Mouse (Mus musculus) hindbrain, embryonic 11.5 days (tissue): ENCODE data around the gene Gm17364. TPM values are rescaled to one million over a fixed set of nuclear protein-coding genes. Genes with fewer than 3 reads are reported as not detected.
"Not testable (repeated sequence)": the region's sequence is repeated elsewhere in the genome, so short reads cannot be mapped to it uniquely, and the experiment has no call there.

Source experiments
- ATAC-seq: fragments of 200-750 bp; cut with Nextera tagmentation; 2 replicates; pipeline ENCODE4 v1.8.0; 2017; ENCODE audit warnings: mild to moderate bottlenecking, moderate TSS enrichment, moderate library complexity; ENCODE audit not compliant: low FRiP score
- DNase-seq: peaks from one replicate; pipeline ENCODE4 v3.0.0-alpha.2; 2015; ENCODE audit warnings: low spot score
- H3K27ac ChIP-seq: fragments of 300-500 bp; sonication (generic); 2 replicates; pipeline ENCODE4 v1.5.1; 2014; ENCODE audit warnings: mild to moderate bottlenecking, low read depth, low read length
- H3K27me3 ChIP-seq: fragments of 300-500 bp; sonication (generic); 2 replicates; pipeline ENCODE4 v1.6.1; 2014; ENCODE audit warnings: mild to moderate bottlenecking, low read length, moderate library complexity, mixed read lengths; ENCODE audit not compliant: control insufficient read depth, insufficient read depth
- H3K36me3 ChIP-seq: fragments of 300-500 bp; sonication (generic); 2 replicates; pipeline ENCODE4 v1.6.1; 2014; ENCODE audit warnings: mild to moderate bottlenecking, low read length, moderate library complexity, mixed read lengths; ENCODE audit not compliant: control insufficient read depth, insufficient read depth
- H3K4me1 ChIP-seq: fragments of 300-500 bp; sonication (generic); replicated peaks from 2 replicates; pipeline ENCODE4 v1.6.1; 2014; ENCODE audit warnings: low read length, mixed read lengths; ENCODE audit not compliant: control insufficient read depth, insufficient read depth
- H3K4me2 ChIP-seq: fragments of 300-500 bp; sonication (generic); replicated peaks from 2 replicates; pipeline ENCODE4 v1.6.1; 2014; ENCODE audit warnings: mild to moderate bottlenecking, low read depth, low read length
- H3K4me3 ChIP-seq: fragments of 300-500 bp; sonication (generic); 2 replicates; pipeline ENCODE4 v1.5.1; 2014; ENCODE audit warnings: low read depth, low read length
- H3K9ac ChIP-seq: fragments of 300-500 bp; sonication (generic); 2 replicates; pipeline ENCODE4 v1.6.1; 2014; ENCODE audit warnings: low read depth, low read length
- H3K9me3 ChIP-seq: fragments of 300-500 bp; sonication (generic); 2 replicates; pipeline ENCODE4 v1.6.1; 2016; ENCODE audit warnings: low read length; ENCODE audit not compliant: control insufficient read depth
- WGBS: fragments of 180-500 bp; shearing (Covaris S2); extraction: QIAGEN DNeasy Blood & Tissue Kit; methylation state at CpG from one replicate; pipeline ENCODE4 v1.1.7; 2014; 5-methylcytosine and 5-hydroxymethylcytosine counted together
- polyA plus RNA-seq: library from polyadenylated mRNA; unstranded; fragments of >200 nt; fragmentation: Nextera tagmentation; extraction: Ambion mirVana; gene quantifications from 2 replicates; pipeline ENCODE4 v1.2.1, GENCODE M21; 2014

The Gm17364 gene
- polyA plus RNA-seq, 1 experiment from 2014 or later, result not detected

GRCm38 (mm10) chr13:41257851-41258250, 15.9 kb downstream of the Gm17364 start:
- no peak for DNase-seq
- no peak for ATAC-seq
- H3K4me1 ChIP-seq, result no peaks in the 10 kb centered on the region
- H3K4me2 ChIP-seq, result no peak overlapping the region
- H3K27ac ChIP-seq, result no peak overlapping the region
- H3K9me3 ChIP-seq, result no peaks in the 10 kb centered on the region
- H3K36me3 ChIP-seq, result no peaks in the 10 kb centered on the region
- whole genome bisulfite sequencing, result 92% methylated on average over 4 of the region's 4 CpGs
- H3K9ac ChIP-seq, result no peak overlapping the region
- no peaks in the 10 kb centered on the region for H3K27me3 ChIP-seq
- H3K4me3 ChIP-seq, result no peak overlapping the region

GRCm38 (mm10) chr13:41256962-41257361, 16.8 kb downstream of the Gm17364 start:
- H3K27me3 ChIP-seq, result no peaks in the 10 kb centered on the region
- no peaks in the 10 kb centered on the region for H3K4me1 ChIP-seq
- DNase-seq (no peak), ATAC-seq (no peak)
- no peak overlapping the region for H3K9ac ChIP-seq
- no peaks in the 10 kb centered on the region for H3K9me3 ChIP-seq
- H3K27ac ChIP-seq, result no peak overlapping the region
- H3K36me3 ChIP-seq, result no peaks in the 10 kb centered on the region
- H3K4me3 ChIP-seq, result no peak overlapping the region
- 96% methylated on average over 3 of the region's 3 CpGs for WGBS
- no peak overlapping the region for H3K4me2 ChIP-seq

DNA sequence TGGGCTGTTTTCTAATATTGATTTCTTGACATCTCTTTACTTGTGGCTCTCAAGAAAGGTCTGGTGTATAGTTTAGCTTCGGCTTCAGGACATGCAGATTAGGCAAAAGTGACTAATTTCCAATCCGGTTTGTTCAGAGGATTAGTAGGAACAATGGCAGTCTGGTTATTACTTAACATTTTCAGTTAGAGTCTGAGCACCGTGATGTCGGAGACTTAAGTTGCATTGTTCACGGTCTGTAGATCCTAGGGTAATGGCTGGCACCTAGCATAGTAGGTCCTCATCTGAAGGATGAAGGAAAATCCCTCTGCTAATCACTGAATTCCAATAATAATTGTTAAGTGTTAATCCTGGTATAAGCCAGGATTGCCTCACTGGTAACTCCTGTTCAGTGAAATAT, 17.7 kb downstream of the Gm17364 start:
- Histone ChIP-seq H3K27me3 (no peaks in the 10 kb centered on the region), H3K4me3 (no peak overlapping the region), H3K4me2 (no peak overlapping the region), H3K4me1 (no peaks in the 10 kb centered on the region), H3K27ac (no peak overlapping the region), H3K36me3 (no peaks in the 10 kb centered on the region), H3K9me3 (no peaks in the 10 kb centered on the region), H3K9ac (no peak overlapping the region)
- DNase-seq (no peak), ATAC-seq (no peak)
- 91% methylated on average over 5 of the region's 5 CpGs for WGBS

- H3K27ac ChIP-seq, result no peak overlapping the region
- no peak overlapping the region for H3K4me2 ChIP-seq
- 93% methylated on average over 7 of the region's 7 CpGs for WGBS
- no peaks in the 10 kb centered on the region for H3K9me3 ChIP-seq
- no peak for ATAC-seq
- H3K27me3 ChIP-seq, result no peaks in the 10 kb centered on the region
- H3K36me3 ChIP-seq, result no peaks in the 10 kb centered on the region
- no peak overlapping the region for H3K9ac ChIP-seq
- no peak for DNase-seq
- no peak overlapping the region for H3K4me3 ChIP-seq
- no peaks in the 10 kb centered on the region for H3K4me1 ChIP-seq
Measured at GRCm38 (mm10) chr13:41252736-41253135, 21.0 kb downstream of the Gm17364 start.

- Histone ChIP-seq H3K4me2 (no peak overlapping the region), H3K27ac (no peak overlapping the region), H3K4me1 (no peaks in the 10 kb centered on the region), H3K4me3 (no peak overlapping the region), H3K36me3 (no peaks in the 10 kb centered on the region), H3K27me3 (no peaks in the 10 kb centered on the region), H3K9me3 (no peaks in the 10 kb centered on the region), H3K9ac (no peak overlapping the region)
- 78% methylated on average over 6 of the region's 6 CpGs for WGBS
- DNase-seq, result no peak
- no peak for ATAC-seq
Measured at GRCm38 (mm10) chr13:41252141-41252540, 21.6 kb downstream of the Gm17364 start.

DNA sequence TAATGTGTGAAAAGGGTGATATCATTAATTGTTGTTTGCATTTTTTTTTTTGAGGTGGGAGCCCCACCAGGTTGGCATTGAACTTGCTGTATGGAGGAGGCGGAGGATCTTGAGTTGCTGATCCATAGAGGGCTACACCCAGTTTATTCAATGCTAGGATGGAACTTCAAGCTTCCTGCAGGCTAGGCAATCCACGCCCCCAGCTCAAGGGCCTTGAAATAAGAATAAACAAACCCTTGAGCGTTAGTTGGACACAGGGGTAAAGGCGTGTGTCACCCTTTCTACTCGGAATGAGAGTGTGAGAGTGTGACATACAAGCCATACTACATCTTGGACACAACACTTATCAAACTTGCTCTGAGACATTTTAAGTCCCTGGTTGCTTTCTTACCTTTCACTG, 22.1 kb downstream of the Gm17364 start:
- H3K9me3 ChIP-seq, result no peaks in the 10 kb centered on the region
- H3K36me3 ChIP-seq, result no peaks in the 10 kb centered on the region
- no peak overlapping the region for H3K27ac ChIP-seq
- H3K27me3 ChIP-seq, result no peaks in the 10 kb centered on the region
- H3K4me3 ChIP-seq, result no peak overlapping the region
- H3K4me1 ChIP-seq, result no peaks in the 10 kb centered on the region
- no peak overlapping the region for H3K9ac ChIP-seq
- no peak for ATAC-seq
- DNase-seq, result no peak
- H3K4me2 ChIP-seq, result no peak overlapping the region
- WGBS, result 83% methylated on average over 5 of the region's 5 CpGs

GRCm38 (mm10) chr13:41251232-41251631, 22.5 kb downstream of the Gm17364 start:
- H3K27me3 ChIP-seq, H3K4me2 ChIP-seq, H3K9me3 ChIP-seq, H3K4me1 ChIP-seq, ATAC-seq, H3K27ac ChIP-seq, H3K4me3 ChIP-seq, DNase-seq, H3K36me3 ChIP-seq, H3K9ac ChIP-seq: not testable (repeated sequence)
- WGBS, result 91% methylated on average over 5 of the region's 5 CpGs

GRCm38 (mm10) chr13:41250318-41250981, 23.3 kb downstream of the Gm17364 start:
- Histone ChIP-seq H3K9ac (peak overlapping the region; percentile 64), H3K4me1 (no peaks in the 10 kb centered on the region), H3K4me2 (peak overlapping the region; percentile 80), H3K36me3 (no peaks in the 10 kb centered on the region), H3K4me3 (peak overlapping the region; percentile 71), H3K9me3 (no peaks in the 10 kb centered on the region), H3K27me3 (no peaks in the 10 kb centered on the region), H3K27ac (no peak overlapping the region)
- 3% methylated on average over 27 of the region's 27 CpGs for WGBS
- DNase-seq (peak; percentile 58), ATAC-seq (no peak)

DNA sequence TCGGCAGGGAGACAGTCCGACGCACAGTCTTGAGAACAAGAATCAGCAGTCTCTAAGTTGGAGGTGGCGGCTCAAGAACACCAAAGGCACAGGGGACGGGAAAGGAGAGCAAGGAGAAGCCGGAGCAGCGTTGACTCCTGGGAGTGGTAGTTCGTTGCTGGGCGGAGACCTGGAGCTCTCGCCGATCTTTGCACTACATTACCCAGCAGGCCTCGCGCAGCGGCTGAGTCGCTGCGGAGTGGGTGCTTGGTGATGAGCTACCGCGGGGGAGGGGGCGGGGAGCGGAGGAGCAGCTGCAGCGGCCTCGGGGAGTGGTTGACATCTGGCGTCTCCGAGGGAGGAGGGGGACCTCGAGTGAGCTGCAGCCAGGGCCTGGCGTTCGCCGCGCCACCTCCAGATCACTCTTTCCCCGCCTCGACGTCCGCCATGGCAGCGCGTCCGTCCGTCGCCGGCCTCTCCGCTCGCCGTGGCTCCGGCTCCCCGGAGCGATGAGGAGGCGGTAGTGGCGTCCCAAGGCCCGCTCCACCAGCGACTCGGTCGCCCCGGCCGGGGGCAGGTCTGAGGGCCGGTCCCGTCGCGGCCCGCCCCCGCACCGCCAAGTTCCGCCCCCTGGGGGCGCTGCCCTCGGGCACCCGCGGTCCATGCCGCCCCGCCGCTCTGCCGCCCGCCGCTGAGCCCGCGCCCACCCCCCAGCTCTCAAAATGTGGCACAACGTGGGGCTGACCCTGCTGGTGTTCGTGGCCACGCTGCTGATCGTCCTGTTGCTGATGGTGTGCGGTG, 24.0 kb downstream of the Gm17364 start, which contains the start of gene Smim13:
Gene Smim13, plus strand, starts transcription at position 307 of the 780 bp plus-strand sequence.
- peak; percentile 99 for ATAC-seq
- Histone ChIP-seq H3K36me3 (no peaks in the 10 kb centered on the region), H3K9me3 (no peaks in the 10 kb centered on the region), H3K27ac (peak within 1 kb of the TSS; percentile 77; the same call in 1 of the 2 replicates), H3K4me1 (no peaks in the 10 kb centered on the region), H3K4me2 (peak within 1 kb of the TSS; percentile 80), H3K27me3 (no peaks in the 10 kb centered on the region), H3K4me3 (peak within 1 kb of the TSS; percentile 71), H3K9ac (peak within 1 kb of the TSS; percentile 64)
- peak; percentile 97 for DNase-seq
- 0% methylated on average over 61 of the region's 78 CpGs for WGBS
